Mouse (Mus musculus) heart, postnatal 14 days (tissue): ENCODE data around the gene Acsl6. TPM values are rescaled to one million over a fixed set of nuclear protein-coding genes. Genes with fewer than 3 reads are reported as not detected.

Source experiments
- DNase-seq, 2 experiments: peaks; one replicate each; pipeline ENCODE4 v3.0.0; 2021 to 2022
- intact Hi-C: fragments of 180-260 bp; cut with DNase I; formaldehyde crosslinking; loops from one replicate; pipeline ENCODE4 v1.15.1; 2025
- total RNA-seq, 2 experiments: library from RNA; stranded (reverse); gene quantifications; 2 replicates each; pipeline ENCODE4 v1.2.3; 2021

The Acsl6 gene
- total RNA-seq, 2 experiments from 2014 or later: 1.2 to 1.5 TPM

GRCm38 (mm10) chr11:54304471-54304873, 874 bp downstream of the Acsl6 start:
- no peak for DNase-seq
- intact Hi-C loops: no loop called here

- intact Hi-C loops: loop anchor here (5.0 kb wide), 1 partner anchor 112 kb away; no protein-coding TSS in a partner anchor
- DNase-seq: no peak
Observed at GRCm38 (mm10) chr11:54305331-54305730, 1.7 kb downstream of the Acsl6 start.

GRCm38 (mm10) chr11:54307139-54307816, 3.7 kb downstream of the Acsl6 start:
- intact Hi-C loops: loop anchor here (1.0 to 5.0 kb wide), 3 partner anchors 47 to 228 kb away; no protein-coding TSS in a partner anchor
- peak; percentile 64 to 70 for DNase-seq

GRCm38 (mm10) chr11:54310588-54310987, 7.0 kb downstream of the Acsl6 start:
- intact Hi-C loops: no loop called here
- DNase-seq: no peak

- intact Hi-C loops: no loop called here
Observed at GRCm38 (mm10) chr11:54312021-54312420, 8.4 kb downstream of the Acsl6 start.

GRCm38 (mm10) chr11:54312603-54313002, 9.0 kb downstream of the Acsl6 start:
- intact Hi-C loops: no loop called here
- no peak for DNase-seq

More at GRCm38 (mm10) chr11:54312021-54312420, 8.4 kb downstream of the Acsl6 start:
- peak; percentile 25 to 28 for DNase-seq

- intact Hi-C loops: no loop called here
- DNase-seq: no peak
Observed at GRCm38 (mm10) chr11:54313391-54314360, 10.1 kb downstream of the Acsl6 start.

- intact Hi-C loops: no loop called here
- DNase-seq: no peak
Observed at GRCm38 (mm10) chr11:54314740-54315139, 11.1 kb downstream of the Acsl6 start.

- intact Hi-C loops: no loop called here
- DNase-seq: no peak
Observed at GRCm38 (mm10) chr11:54315336-54315735, 11.7 kb downstream of the Acsl6 start.

- no peak for DNase-seq
- intact Hi-C loops: no loop called here
Observed at GRCm38 (mm10) chr11:54317361-54317760, 13.8 kb downstream of the Acsl6 start.

GRCm38 (mm10) chr11:54317795-54318194, 14.2 kb downstream of the Acsl6 start:
- intact Hi-C loops: no loop called here
- no peak for DNase-seq

- intact Hi-C loops: no loop called here
- no peak for DNase-seq
Observed at GRCm38 (mm10) chr11:54321802-54322532, 18.4 kb downstream of the Acsl6 start.

GRCm38 (mm10) chr11:54331463-54332183, 28.0 kb downstream of the Acsl6 start:
- intact Hi-C loops: no loop called here

GRCm38 (mm10) chr11:54336165-54336707, 32.6 kb downstream of the Acsl6 start:
- intact Hi-C loops: no loop called here
- DNase-seq: no peak

More at GRCm38 (mm10) chr11:54331463-54332183, 28.0 kb downstream of the Acsl6 start:
- DNase-seq: no peak

- DNase-seq: peak; percentile 19 to 49
- intact Hi-C loops: no loop called here
Observed at GRCm38 (mm10) chr11:54343703-54344102, 40.1 kb downstream of the Acsl6 start.

GRCm38 (mm10) chr11:54351704-54352103, 48.1 kb downstream of the Acsl6 start:
- no peak for DNase-seq
- intact Hi-C loops: no loop called here

GRCm38 (mm10) chr11:54353121-54353576, 49.6 kb downstream of the Acsl6 start:
- DNase-seq: no peak
- intact Hi-C loops: no loop called here

- intact Hi-C loops: loop anchor here (1.0 to 5.0 kb wide), 3 partner anchors 48 to 177 kb away; no protein-coding TSS in a partner anchor
- peak; percentile 17 to 44 for DNase-seq
Observed at GRCm38 (mm10) chr11:54354595-54355563, 51.3 kb downstream of the Acsl6 start.
